Mouse (Mus musculus) heart, embryonic 12.5 days (tissue): Measurements from ENCODE around the gene Il17d. TPM values are rescaled to one million over a fixed set of nuclear protein-coding genes. Genes with fewer than 3 reads are reported as not detected.
A peak's percentile ranks its signal among the peaks of the same experiment; 100 is the strongest.

Experiments
- ATAC-seq: fragments of 200-750 bp; cut with Nextera tagmentation; 2 replicates; pipeline ENCODE4 v1.8.0; 2017; ENCODE audit warnings: moderate TSS enrichment, moderate library complexity; ENCODE audit not compliant: insufficient number of reproducible peaks, low FRiP score
- H3K27ac ChIP-seq: fragments of 300-500 bp; sonication (generic); 2 replicates; pipeline ENCODE4 v1.5.1; 2016; ENCODE audit warnings: mild to moderate bottlenecking, moderate library complexity; ENCODE audit not compliant: poor library complexity, severe bottlenecking
- H3K27me3 ChIP-seq: fragments of 300-500 bp; sonication (generic); replicated peaks from 2 replicates; pipeline ENCODE4 v1.6.1; 2016; ENCODE audit warnings: mild to moderate bottlenecking, moderate library complexity
- H3K36me3 ChIP-seq: fragments of 300-500 bp; sonication (generic); 2 replicates; pipeline ENCODE4 v1.6.1; 2016; ENCODE audit warnings: mild to moderate bottlenecking, moderate library complexity
- H3K4me1 ChIP-seq: fragments of 300-500 bp; sonication (generic); replicated peaks from 2 replicates; pipeline ENCODE4 v1.6.1; 2016; ENCODE audit warnings: mild to moderate bottlenecking
- H3K4me2 ChIP-seq: fragments of 300-500 bp; sonication (generic); 2 replicates; pipeline ENCODE4 v1.6.1; 2016; ENCODE audit warnings: mild to moderate bottlenecking, moderate library complexity
- H3K4me3 ChIP-seq: fragments of 300-500 bp; sonication (generic); 2 replicates; pipeline ENCODE4 v1.5.1; 2016; ENCODE audit warnings: mild to moderate bottlenecking
- H3K9ac ChIP-seq: fragments of 300-500 bp; sonication (generic); 2 replicates; pipeline ENCODE4 v1.6.1; 2016; ENCODE audit warnings: mild to moderate bottlenecking, moderate library complexity
- H3K9me3 ChIP-seq: fragments of 300-500 bp; sonication (generic); replicated peaks from 2 replicates; pipeline ENCODE4 v1.6.1; 2016; ENCODE audit warnings: mild to moderate bottlenecking, moderate library complexity
- WGBS: fragments of 180-500 bp; shearing (Covaris S2); methylation state at CpG from one replicate; pipeline ENCODE4 v1.1.7; 2016; 5-methylcytosine and 5-hydroxymethylcytosine counted together
- polyA plus RNA-seq: library from polyadenylated mRNA; unstranded; fragments of >200 nt; fragmentation: Nextera tagmentation; extraction: Ambion mirVana; gene quantifications from 2 replicates; pipeline ENCODE4 v1.2.1, GENCODE M21; 2016

The Il17d gene
- polyA plus RNA-seq, 1 experiment from 2014 or later, result 0.79 TPM

GRCm38 (mm10) chr14:57525388-57526049, 942 bp downstream of the Il17d start:
- peak; percentile 69 for ATAC-seq
- H3K9ac ChIP-seq, result peak overlapping the region; percentile 82
- peaks cover 15% of the 10 kb centered on the region for H3K4me1 ChIP-seq
- H3K27me3 ChIP-seq, result peaks cover 53% of the 10 kb centered on the region
- H3K4me2 ChIP-seq, result peak overlapping the region; percentile 98
- H3K9me3 ChIP-seq, result no peaks in the 10 kb centered on the region
- 2% methylated on average over 55 of the region's 60 CpGs for WGBS
- H3K27ac ChIP-seq, result no peak overlapping the region
- H3K4me3 ChIP-seq, result peak overlapping the region; percentile 95
- H3K36me3 ChIP-seq, result no peaks in the 10 kb centered on the region

- H3K27ac ChIP-seq, result no peak overlapping the region
- peaks cover 15% of the 10 kb centered on the region for H3K4me1 ChIP-seq
- no peak for ATAC-seq
- 51% methylated on average over 10 of the region's 10 CpGs for WGBS
- no peaks in the 10 kb centered on the region for H3K9me3 ChIP-seq
- H3K27me3 ChIP-seq, result peaks cover 53% of the 10 kb centered on the region
- H3K36me3 ChIP-seq, result no peaks in the 10 kb centered on the region
- peak overlapping the region; percentile 98 for H3K4me2 ChIP-seq
- H3K4me3 ChIP-seq, result peak overlapping the region; percentile 95
- H3K9ac ChIP-seq, result no peak overlapping the region
Measured at GRCm38 (mm10) chr14:57526050-57526623, 1.6 kb downstream of the Il17d start.

- Histone ChIP-seq H3K4me1 (peaks cover 15% of the 10 kb centered on the region), H3K27me3 (peaks cover 57% of the 10 kb centered on the region), H3K36me3 (no peaks in the 10 kb centered on the region), H3K9me3 (no peaks in the 10 kb centered on the region), H3K4me2 (no peak overlapping the region), H3K9ac (no peak overlapping the region), H3K27ac (no peak overlapping the region), H3K4me3 (no peak overlapping the region)
- no peak for ATAC-seq
- 48% methylated on average over 7 of the region's 7 CpGs for WGBS
Measured at GRCm38 (mm10) chr14:57527122-57527521, 2.5 kb downstream of the Il17d start.

- H3K9me3 ChIP-seq, result no peaks in the 10 kb centered on the region
- no peak for ATAC-seq
- no peaks in the 10 kb centered on the region for H3K36me3 ChIP-seq
- no peak overlapping the region for H3K4me3 ChIP-seq
- 37% methylated on average over 2 of the region's 2 CpGs for whole genome bisulfite sequencing
- H3K4me1 ChIP-seq, result peaks cover 15% of the 10 kb centered on the region
- no peak overlapping the region for H3K27ac ChIP-seq
- no peak overlapping the region for H3K9ac ChIP-seq
- H3K4me2 ChIP-seq, result no peak overlapping the region
- peaks cover 58% of the 10 kb centered on the region for H3K27me3 ChIP-seq
Measured at GRCm38 (mm10) chr14:57527598-57527997, 3.0 kb downstream of the Il17d start.

GRCm38 (mm10) chr14:57529086-57529785, 4.7 kb downstream of the Il17d start:
- peaks cover 19% of the 10 kb centered on the region for H3K4me1 ChIP-seq
- no peaks in the 10 kb centered on the region for H3K36me3 ChIP-seq
- ATAC-seq, result no peak
- H3K9ac ChIP-seq, result no peak overlapping the region
- no peaks in the 10 kb centered on the region for H3K9me3 ChIP-seq
- H3K27me3 ChIP-seq, result peaks cover 49% of the 10 kb centered on the region
- H3K27ac ChIP-seq, result no peak overlapping the region
- no peak overlapping the region for H3K4me2 ChIP-seq
- 49% methylated on average over 10 of the region's 10 CpGs for WGBS
- H3K4me3 ChIP-seq, result no peak overlapping the region

GRCm38 (mm10) chr14:57529786-57530515, 5.4 kb downstream of the Il17d start:
- no peak overlapping the region for H3K4me2 ChIP-seq
- H3K36me3 ChIP-seq, result no peaks in the 10 kb centered on the region
- H3K9me3 ChIP-seq, result no peaks in the 10 kb centered on the region
- 57% methylated on average over 5 of the region's 5 CpGs for WGBS
- no peak overlapping the region for H3K27ac ChIP-seq
- ATAC-seq, result no peak
- no peak overlapping the region for H3K9ac ChIP-seq
- peaks cover 53% of the 10 kb centered on the region for H3K27me3 ChIP-seq
- H3K4me3 ChIP-seq, result no peak overlapping the region
- peaks cover 24% of the 10 kb centered on the region for H3K4me1 ChIP-seq

GRCm38 (mm10) chr14:57532577-57532976, 8.0 kb downstream of the Il17d start:
- no peaks in the 10 kb centered on the region for H3K9me3 ChIP-seq
- no peak overlapping the region for H3K4me2 ChIP-seq
- 82% methylated on average over 3 of the region's 3 CpGs for whole genome bisulfite sequencing
- H3K9ac ChIP-seq, result no peak overlapping the region
- H3K36me3 ChIP-seq, result no peaks in the 10 kb centered on the region
- peaks cover 32% of the 10 kb centered on the region for H3K27me3 ChIP-seq
- no peak overlapping the region for H3K27ac ChIP-seq
- H3K4me3 ChIP-seq, result no peak overlapping the region
- peaks cover 39% of the 10 kb centered on the region for H3K4me1 ChIP-seq
- no peak for ATAC-seq

- no peak for ATAC-seq
- no peak overlapping the region for H3K4me3 ChIP-seq
- 37% methylated on average over 3 of the region's 3 CpGs for WGBS
- H3K36me3 ChIP-seq, result no peaks in the 10 kb centered on the region
- no peak overlapping the region for H3K9ac ChIP-seq
- H3K9me3 ChIP-seq, result no peaks in the 10 kb centered on the region
- H3K4me2 ChIP-seq, result no peak overlapping the region
- H3K27ac ChIP-seq, result no peak overlapping the region
- peaks cover 46% of the 10 kb centered on the region for H3K4me1 ChIP-seq
- peaks cover 26% of the 10 kb centered on the region for H3K27me3 ChIP-seq
Measured at GRCm38 (mm10) chr14:57533214-57533613, 8.6 kb downstream of the Il17d start.

GRCm38 (mm10) chr14:57533841-57534240, 9.3 kb downstream of the Il17d start:
- ATAC-seq, result no peak
- no peak overlapping the region for H3K27ac ChIP-seq
- peaks cover 47% of the 10 kb centered on the region for H3K4me1 ChIP-seq

GRCm38 (mm10) chr14:57534346-57534745, 9.8 kb downstream of the Il17d start:
- WGBS, result 26% methylated on average over 5 of the region's 5 CpGs
- H3K4me3 ChIP-seq, result no peak overlapping the region
- peaks cover 25% of the 10 kb centered on the region for H3K27me3 ChIP-seq
- no peaks in the 10 kb centered on the region for H3K36me3 ChIP-seq
- H3K27ac ChIP-seq, result no peak overlapping the region
- H3K9me3 ChIP-seq, result no peaks in the 10 kb centered on the region
- ATAC-seq, result no peak
- peaks cover 46% of the 10 kb centered on the region for H3K4me1 ChIP-seq
- H3K9ac ChIP-seq, result peak overlapping the region; percentile 37; the same call in 1 of the 2 replicates
- H3K4me2 ChIP-seq, result peak overlapping the region; percentile 14; the same call in 1 of the 2 replicates

More at GRCm38 (mm10) chr14:57533841-57534240, 9.3 kb downstream of the Il17d start:
- Histone ChIP-seq H3K4me2 (no peak overlapping the region), H3K4me3 (no peak overlapping the region), H3K36me3 (no peaks in the 10 kb centered on the region), H3K9ac (no peak overlapping the region), H3K9me3 (no peaks in the 10 kb centered on the region), H3K27me3 (peaks cover 25% of the 10 kb centered on the region)
- 24% methylated on average over 11 of the region's 11 CpGs for whole genome bisulfite sequencing

GRCm38 (mm10) chr14:57534961-57535360, 10.4 kb downstream of the Il17d start:
- no peak overlapping the region for H3K4me3 ChIP-seq
- peak overlapping the region; percentile 14; the same call in 1 of the 2 replicates for H3K4me2 ChIP-seq
- peaks cover 41% of the 10 kb centered on the region for H3K4me1 ChIP-seq
- peaks cover 23% of the 10 kb centered on the region for H3K27me3 ChIP-seq
- H3K27ac ChIP-seq, result 0 out of 2 replicates have a peak overlapping the region, but pooled peaks have one; percentile 37
- H3K9me3 ChIP-seq, result no peaks in the 10 kb centered on the region
- no peak for ATAC-seq
- peak overlapping the region; percentile 37 for H3K9ac ChIP-seq
- H3K36me3 ChIP-seq, result no peaks in the 10 kb centered on the region
- 20% methylated on average over 8 of the region's 8 CpGs for WGBS
